Mouse (Mus musculus): ENCODE measurements around the gene Dnah1. TPM values are rescaled to one million over a fixed set of nuclear protein-coding genes. Genes with fewer than 3 reads are reported as not detected.
A peak's percentile ranks its signal among the peaks of the same experiment; 100 is the strongest.

The Dnah1 gene
- polyA plus RNA-seq, 1 experiment from 2014 or later, result 6.4 TPM

GRCm38 (mm10) chr14:31251084-31251604 is 72.6 kb downstream of the Dnah1 start, which contains the start of the genes Phf7 and Bap1:
Phf7 (minus strand) TSS chr14:31251317.
Bap1 (plus strand) TSS chr14:31251450.
- H3K36me3 ChIP-seq, result peaks cover 34% of the 10 kb centered on the region
- peak within 1 kb of the TSS; percentile 74 for H3K4me2 ChIP-seq (replicated peaks)
- H3K4me1 ChIP-seq, result peaks cover 9% of the 10 kb centered on the region
- H3K27me3 ChIP-seq, result no peaks in the 10 kb centered on the region
- ATAC-seq (ENCODE audit: low FRiP score, low read depth), result peak; percentile 93
- under 1% methylated on average over 62 of the region's 75 CpGs for WGBS
- H3K9ac ChIP-seq (replicated peaks), result peak within 1 kb of the TSS; percentile 86
- peak within 1 kb of the TSS; percentile 89 for H3K27ac ChIP-seq (replicated peaks)
- H3K4me3 ChIP-seq, result peak within 1 kb of the TSS; percentile 85
- no peaks in the 10 kb centered on the region for H3K9me3 ChIP-seq

GRCm38 (mm10) chr14:31250222-31251083 is 73.2 kb downstream of the Dnah1 start:
- H3K9ac ChIP-seq (replicated peaks), result peak overlapping the region; percentile 86
- peaks cover 9% of the 10 kb centered on the region for H3K4me1 ChIP-seq
- peak overlapping the region; percentile 85 for H3K4me3 ChIP-seq
- peak overlapping the region; percentile 74 for H3K4me2 ChIP-seq (replicated peaks)
- peak overlapping the region; percentile 89 for H3K27ac ChIP-seq (replicated peaks)
- 22% methylated on average over 38 of the region's 38 CpGs for WGBS
- no peaks in the 10 kb centered on the region for H3K27me3 ChIP-seq
- H3K9me3 ChIP-seq, result no peaks in the 10 kb centered on the region
- peaks cover 27% of the 10 kb centered on the region for H3K36me3 ChIP-seq
- peak; percentile 5; the same call in 1 of the 2 replicates for ATAC-seq (ENCODE audit: low FRiP score, low read depth)

DNA sequence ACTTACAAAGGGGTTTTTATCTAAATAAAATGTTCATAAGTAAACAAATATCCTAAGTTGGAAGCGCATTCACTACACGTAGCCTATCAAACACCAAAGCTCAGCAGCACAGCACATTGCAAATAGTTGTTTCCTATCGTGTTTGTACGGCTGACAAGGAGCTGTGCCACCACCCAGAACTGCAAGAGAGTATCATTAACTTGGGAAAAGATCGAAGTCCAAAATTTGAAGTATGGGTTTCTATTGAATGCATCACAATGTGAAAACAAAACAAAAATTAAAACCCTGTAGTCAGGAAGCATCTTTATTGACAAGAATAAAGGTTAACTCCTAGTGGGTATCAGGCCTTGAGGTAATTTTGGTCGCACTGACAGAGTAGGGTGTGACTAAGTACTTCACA is 75.3 kb downstream of the Dnah1 start:
- ATAC-seq (ENCODE audit: low FRiP score, low read depth), result no peak
- whole genome bisulfite sequencing, result 91% methylated on average over 6 of the region's 6 CpGs
- no peaks in the 10 kb centered on the region for H3K27me3 ChIP-seq
- no peak overlapping the region for H3K4me2 ChIP-seq (replicated peaks)
- no peak overlapping the region for H3K27ac ChIP-seq (replicated peaks)
- no peaks in the 10 kb centered on the region for H3K9me3 ChIP-seq
- H3K4me1 ChIP-seq, result peaks cover 9% of the 10 kb centered on the region
- peaks cover 6% of the 10 kb centered on the region for H3K36me3 ChIP-seq
- H3K9ac ChIP-seq (replicated peaks), result no peak overlapping the region
- no peak overlapping the region for H3K4me3 ChIP-seq

- 76% methylated on average over 1 of the region's 1 CpGs for WGBS
Observed at GRCm38 (mm10) chr14:31245946-31246345, 77.8 kb downstream of the Dnah1 start.

GRCm38 (mm10) chr14:31244777-31245176 is 78.9 kb downstream of the Dnah1 start:
- ATAC-seq (ENCODE audit: low FRiP score, low read depth), result no peak
- Histone ChIP-seq H3K4me1 (no peaks in the 10 kb centered on the region), H3K27ac (replicated peaks) (no peak overlapping the region), H3K27me3 (no peaks in the 10 kb centered on the region), H3K9ac (replicated peaks) (no peak overlapping the region), H3K4me3 (no peak overlapping the region), H3K4me2 (replicated peaks) (no peak overlapping the region), H3K36me3 (no peaks in the 10 kb centered on the region), H3K9me3 (no peaks in the 10 kb centered on the region)
- WGBS, result 88% methylated on average over 1 of the region's 1 CpGs

More at GRCm38 (mm10) chr14:31245946-31246345, 77.8 kb downstream of the Dnah1 start:
- H3K27ac ChIP-seq (replicated peaks), result no peak overlapping the region
- no peaks in the 10 kb centered on the region for H3K9me3 ChIP-seq
- ATAC-seq (ENCODE audit: low FRiP score, low read depth), result no peak
- H3K9ac ChIP-seq (replicated peaks), result no peak overlapping the region
- H3K36me3 ChIP-seq, result no peaks in the 10 kb centered on the region
- H3K4me3 ChIP-seq, result no peak overlapping the region
- H3K4me2 ChIP-seq (replicated peaks), result no peak overlapping the region
- H3K4me1 ChIP-seq, result no peaks in the 10 kb centered on the region
- H3K27me3 ChIP-seq, result no peaks in the 10 kb centered on the region

GRCm38 (mm10) chr14:31240528-31240927 is 83.2 kb downstream of the Dnah1 start:
- Histone ChIP-seq H3K36me3 (no peaks in the 10 kb centered on the region), H3K4me2 (replicated peaks) (no peak overlapping the region), H3K27ac (replicated peaks) (no peak overlapping the region), H3K4me3 (no peak overlapping the region), H3K9ac (replicated peaks) (no peak overlapping the region), H3K9me3 (no peaks in the 10 kb centered on the region), H3K4me1 (no peaks in the 10 kb centered on the region), H3K27me3 (no peaks in the 10 kb centered on the region)
- WGBS, result 75% methylated on average over 3 of the region's 3 CpGs
- no peak for ATAC-seq (ENCODE audit: low FRiP score, low read depth)

DNA sequence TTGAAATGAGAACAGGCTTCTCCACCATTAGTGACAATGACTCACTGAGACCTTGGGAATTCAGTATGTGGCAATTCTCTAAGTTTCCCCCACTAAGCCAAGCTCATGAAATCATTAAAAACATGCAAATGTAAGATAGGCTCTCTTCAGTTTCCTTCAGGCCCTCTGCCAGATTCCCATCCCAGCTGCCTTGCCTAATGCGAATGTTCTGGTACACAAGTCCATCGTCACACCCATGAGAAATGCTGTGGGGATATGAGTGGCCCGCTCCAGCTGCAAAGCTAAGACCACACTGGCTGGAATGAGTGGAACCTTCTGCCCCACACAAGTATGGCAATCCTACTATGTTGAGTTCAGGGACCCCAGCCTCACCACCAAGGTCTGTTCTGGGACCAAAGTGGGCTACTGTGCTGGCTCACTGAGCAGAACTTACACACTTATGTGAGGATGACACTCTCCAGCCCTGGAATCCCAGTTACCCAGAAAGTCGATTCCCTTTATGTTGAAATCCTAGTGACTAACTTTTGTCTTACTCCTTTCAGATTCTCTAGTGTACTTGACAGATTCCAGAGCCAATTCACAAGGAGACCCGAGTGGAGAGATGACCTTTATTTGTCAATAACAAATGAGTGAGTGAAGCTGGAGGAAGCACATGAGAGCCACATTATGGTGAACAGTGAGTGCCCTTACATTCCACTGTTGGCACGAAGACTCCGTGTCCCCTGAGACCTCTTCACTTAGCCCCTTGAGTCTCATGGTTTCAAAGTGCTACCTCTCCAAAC is 86.4 kb downstream of the Dnah1 start:
- Histone ChIP-seq H3K4me1 (no peaks in the 10 kb centered on the region), H3K9ac (replicated peaks) (no peak overlapping the region), H3K27ac (replicated peaks) (no peak overlapping the region), H3K4me2 (replicated peaks) (no peak overlapping the region), H3K4me3 (no peak overlapping the region), H3K36me3 (no peaks in the 10 kb centered on the region), H3K27me3 (no peaks in the 10 kb centered on the region), H3K9me3 (no peaks in the 10 kb centered on the region)
- 87% methylated on average over 7 of the region's 7 CpGs for WGBS
- ATAC-seq (ENCODE audit: low FRiP score, low read depth), result no peak

GRCm38 (mm10) chr14:31233996-31234591 is 89.6 kb downstream of the Dnah1 start:
- no peaks in the 10 kb centered on the region for H3K36me3 ChIP-seq
- no peak overlapping the region for H3K4me3 ChIP-seq
- H3K9me3 ChIP-seq, result no peaks in the 10 kb centered on the region
- no peak overlapping the region for H3K9ac ChIP-seq (replicated peaks)
- 24% methylated on average over 11 of the region's 11 CpGs for WGBS
- ATAC-seq (ENCODE audit: low FRiP score, low read depth), result peak; percentile 49; the same call in 1 of the 2 replicates
- no peaks in the 10 kb centered on the region for H3K27me3 ChIP-seq
- no peak overlapping the region for H3K27ac ChIP-seq (replicated peaks)
- no peak overlapping the region for H3K4me2 ChIP-seq (replicated peaks)
- no peaks in the 10 kb centered on the region for H3K4me1 ChIP-seq

GRCm38 (mm10) chr14:31233070-31233995 is 90.4 kb downstream of the Dnah1 start:
- ATAC-seq (ENCODE audit: low FRiP score, low read depth), result peak; percentile 38; the same call in 1 of the 2 replicates
- H3K36me3 ChIP-seq, result no peaks in the 10 kb centered on the region
- no peak overlapping the region for H3K27ac ChIP-seq (replicated peaks)
- 84% methylated on average over 14 of the region's 14 CpGs for WGBS
- H3K9me3 ChIP-seq, result no peaks in the 10 kb centered on the region
- H3K27me3 ChIP-seq, result no peaks in the 10 kb centered on the region
- no peak overlapping the region for H3K9ac ChIP-seq (replicated peaks)
- no peak overlapping the region for H3K4me2 ChIP-seq (replicated peaks)
- H3K4me3 ChIP-seq, result no peak overlapping the region
- no peaks in the 10 kb centered on the region for H3K4me1 ChIP-seq

DNA sequence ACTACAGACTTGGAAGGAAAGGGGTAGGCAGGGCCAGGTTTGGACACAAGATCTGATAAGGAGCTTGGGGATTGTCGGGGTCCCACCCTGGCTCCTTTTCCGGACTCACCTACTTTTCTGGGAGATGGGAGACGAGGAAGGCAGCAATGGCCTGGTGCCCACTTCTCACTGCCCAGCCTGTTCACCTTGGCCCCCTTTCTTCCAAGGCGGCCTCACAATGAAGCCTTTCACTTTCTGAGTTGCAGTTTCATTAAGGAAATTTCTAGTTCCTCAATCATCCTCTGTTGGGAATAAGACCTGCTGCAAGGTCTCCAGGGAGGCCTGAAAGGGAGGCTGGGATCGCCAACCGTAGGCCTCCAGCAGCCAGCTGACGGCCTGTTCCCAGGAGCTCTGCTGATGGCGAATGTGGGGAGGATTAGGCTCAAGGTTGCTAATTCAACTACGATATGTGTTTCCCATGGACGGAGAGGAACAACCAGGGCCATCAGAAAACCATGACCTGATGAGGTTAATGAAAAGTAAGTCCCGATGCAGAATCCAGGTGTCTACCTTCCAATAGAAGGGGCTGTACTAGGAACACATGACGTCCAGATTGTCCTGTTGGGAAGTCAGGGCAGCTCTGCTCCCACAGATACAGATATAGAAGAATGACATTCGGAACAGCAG is 91.2 kb downstream of the Dnah1 start:
- Histone ChIP-seq H3K36me3 (no peaks in the 10 kb centered on the region), H3K27me3 (no peaks in the 10 kb centered on the region), H3K27ac (replicated peaks) (no peak overlapping the region), H3K4me3 (no peak overlapping the region), H3K4me2 (replicated peaks) (no peak overlapping the region), H3K4me1 (no peaks in the 10 kb centered on the region), H3K9ac (replicated peaks) (no peak overlapping the region), H3K9me3 (no peaks in the 10 kb centered on the region)
- 83% methylated on average over 13 of the region's 13 CpGs for WGBS
- ATAC-seq (ENCODE audit: low FRiP score, low read depth), result no peak

All from midbrain, embryonic 12.5 days (tissue).